Mouse (Mus musculus): ENCODE results near the gene Grm3. TPM values are rescaled to one million over a fixed set of nuclear protein-coding genes. Genes with fewer than 3 reads are reported as not detected.

Grm3 gene
- polyA plus RNA-seq, 1 experiment from 2014 or later: 0.07 TPM

GRCm38 (mm10) chr5:9578571-9578970, 146.4 kb downstream of the Grm3 start:
- H3K36me3 ChIP-seq (ENCODE audit: control insufficient read depth, insufficient read depth, low read length): no peaks in the 10 kb centered on the region
- WGBS: 73% methylated on average over 2 of the region's 2 CpGs
- H3K4me2 ChIP-seq (ENCODE audit: low read length): no peak overlapping the region
- DNase-seq (ENCODE audit: low spot score) (no peak), ATAC-seq (replicated peaks; ENCODE audit: low FRiP score, low TSS enrichment, low read depth) (no peak)
- H3K9me3 ChIP-seq (ENCODE audit: control insufficient read depth, low read length): no peaks in the 10 kb centered on the region
- H3K9ac ChIP-seq (ENCODE audit: low read length): no peak overlapping the region
- no peaks in the 10 kb centered on the region for H3K27me3 ChIP-seq (replicated peaks; ENCODE audit: control insufficient read depth, insufficient read depth, low read length)
- no peak overlapping the region for H3K27ac ChIP-seq (ENCODE audit: low read depth)
- H3K4me1 ChIP-seq (replicated peaks; ENCODE audit: control insufficient read depth, insufficient read depth, low read length): no peaks in the 10 kb centered on the region
- no peak overlapping the region for H3K4me3 ChIP-seq (ENCODE audit: low read depth, low read length)

- Histone ChIP-seq H3K27ac (ENCODE audit: low read depth) (no peak overlapping the region), H3K9ac (ENCODE audit: low read length) (no peak overlapping the region), H3K27me3 (replicated peaks; ENCODE audit: control insufficient read depth, insufficient read depth, low read length) (no peaks in the 10 kb centered on the region), H3K36me3 (ENCODE audit: control insufficient read depth, insufficient read depth, low read length) (no peaks in the 10 kb centered on the region), H3K9me3 (ENCODE audit: control insufficient read depth, low read length) (no peaks in the 10 kb centered on the region), H3K4me1 (replicated peaks; ENCODE audit: control insufficient read depth, insufficient read depth, low read length) (no peaks in the 10 kb centered on the region), H3K4me2 (ENCODE audit: low read length) (no peak overlapping the region), H3K4me3 (ENCODE audit: low read depth, low read length) (no peak overlapping the region)
- ATAC-seq (replicated peaks; ENCODE audit: low FRiP score, low TSS enrichment, low read depth): no peak
- WGBS: 88% methylated on average over 6 of the region's 6 CpGs
- no peak for DNase-seq (ENCODE audit: low spot score)
These were observed 154.0 kb downstream of the Grm3 start for GRCm38 (mm10) chr5:9570946-9571345.

DNA sequence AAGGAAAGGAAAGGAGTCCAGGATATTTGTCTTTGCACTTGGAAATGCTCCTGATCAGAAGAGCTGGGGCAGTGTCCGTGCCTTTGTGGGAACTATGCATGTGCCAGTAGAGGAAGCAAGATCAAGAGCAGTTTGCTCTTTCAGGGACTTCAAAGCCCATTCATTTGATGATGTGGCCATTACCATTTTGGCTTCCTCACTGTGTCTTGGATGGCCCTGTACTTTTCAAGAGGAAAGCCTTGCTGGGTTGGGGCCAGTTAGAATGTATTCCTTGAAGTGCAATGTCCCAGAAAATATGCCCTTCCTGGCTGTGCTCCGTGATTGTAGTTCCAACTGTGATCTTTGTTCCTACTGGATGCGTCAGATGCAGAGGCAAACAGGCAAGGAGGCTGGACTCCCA, 167.3 kb downstream of the Grm3 start:
- Histone ChIP-seq H3K4me3 (ENCODE audit: low read depth, low read length) (no peak overlapping the region), H3K9me3 (ENCODE audit: control insufficient read depth, low read length) (no peaks in the 10 kb centered on the region), H3K4me2 (ENCODE audit: low read length) (no peak overlapping the region), H3K4me1 (replicated peaks; ENCODE audit: control insufficient read depth, insufficient read depth, low read length) (no peaks in the 10 kb centered on the region), H3K36me3 (ENCODE audit: control insufficient read depth, insufficient read depth, low read length) (no peaks in the 10 kb centered on the region), H3K27me3 (replicated peaks; ENCODE audit: control insufficient read depth, insufficient read depth, low read length) (no peaks in the 10 kb centered on the region), H3K9ac (ENCODE audit: low read length) (no peak overlapping the region), H3K27ac (ENCODE audit: low read depth) (no peak overlapping the region)
- no peak for DNase-seq (ENCODE audit: low spot score)
- 42% methylated on average over 3 of the region's 3 CpGs for WGBS
- no peak for ATAC-seq (replicated peaks; ENCODE audit: low FRiP score, low TSS enrichment, low read depth)

DNA sequence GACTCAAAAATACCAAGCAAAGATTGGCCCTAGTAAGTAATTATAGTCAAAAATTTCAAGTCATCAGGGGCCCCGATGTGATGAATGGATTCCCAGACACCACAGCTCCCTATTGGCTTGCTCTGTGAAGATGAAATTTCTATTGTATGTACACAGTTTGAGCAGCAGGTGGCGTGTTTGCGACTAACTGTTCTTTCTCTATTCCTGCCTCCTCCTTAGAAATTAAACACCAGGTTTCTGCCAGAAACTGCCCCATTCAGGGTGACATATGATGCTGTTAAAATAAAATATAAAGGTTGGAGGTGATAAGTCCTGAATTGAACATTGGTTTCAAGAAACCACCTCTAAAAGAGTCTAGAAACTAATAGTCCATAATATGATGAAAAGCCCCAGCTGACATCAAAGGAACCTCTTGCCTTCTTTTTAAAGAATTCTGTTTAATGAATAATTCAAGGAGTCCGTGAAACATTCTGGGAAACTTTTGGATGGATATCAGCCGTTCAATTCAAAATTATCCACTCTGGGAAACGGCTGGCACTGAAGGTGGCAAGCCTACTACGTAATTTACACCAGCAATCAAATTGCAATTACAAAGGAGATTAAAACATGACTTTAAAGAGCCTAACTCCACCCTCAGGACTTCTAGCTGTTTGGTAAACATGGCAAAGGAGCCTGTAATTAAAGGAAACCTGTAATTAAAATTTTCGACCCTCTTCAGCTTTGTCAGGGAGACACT, 184.0 kb downstream of the Grm3 start:
- Histone ChIP-seq H3K9me3 (ENCODE audit: control insufficient read depth, low read length) (no peaks in the 10 kb centered on the region), H3K4me3 (ENCODE audit: low read depth, low read length) (no peak overlapping the region), H3K27me3 (replicated peaks; ENCODE audit: control insufficient read depth, insufficient read depth, low read length) (no peaks in the 10 kb centered on the region), H3K9ac (ENCODE audit: low read length) (no peak overlapping the region), H3K27ac (ENCODE audit: low read depth) (no peak overlapping the region), H3K36me3 (ENCODE audit: control insufficient read depth, insufficient read depth, low read length) (no peaks in the 10 kb centered on the region), H3K4me1 (replicated peaks; ENCODE audit: control insufficient read depth, insufficient read depth, low read length) (no peaks in the 10 kb centered on the region), H3K4me2 (ENCODE audit: low read length) (no peak overlapping the region)
- no peak for DNase-seq (ENCODE audit: low spot score)
- ATAC-seq (replicated peaks; ENCODE audit: low FRiP score, low TSS enrichment, low read depth): no peak
- WGBS: 33% methylated on average over 8 of the region's 8 CpGs

GRCm38 (mm10) chr5:9525507-9525906, 199.5 kb downstream of the Grm3 start:
- Histone ChIP-seq H3K36me3 (ENCODE audit: control insufficient read depth, insufficient read depth, low read length) (no peaks in the 10 kb centered on the region), H3K9ac (ENCODE audit: low read length) (no peak overlapping the region), H3K4me2 (ENCODE audit: low read length) (no peak overlapping the region), H3K27ac (ENCODE audit: low read depth) (no peak overlapping the region), H3K4me1 (replicated peaks; ENCODE audit: control insufficient read depth, insufficient read depth, low read length) (no peaks in the 10 kb centered on the region), H3K27me3 (replicated peaks; ENCODE audit: control insufficient read depth, insufficient read depth, low read length) (no peaks in the 10 kb centered on the region), H3K4me3 (ENCODE audit: low read depth, low read length) (no peak overlapping the region), H3K9me3 (ENCODE audit: control insufficient read depth, low read length) (no peaks in the 10 kb centered on the region)
- ATAC-seq (replicated peaks; ENCODE audit: low FRiP score, low TSS enrichment, low read depth) (no peak), DNase-seq (ENCODE audit: low spot score) (no peak)
- 80% methylated on average over 4 of the region's 4 CpGs for WGBS

- no peaks in the 10 kb centered on the region for H3K36me3 ChIP-seq (ENCODE audit: control insufficient read depth, insufficient read depth, low read length)
- H3K4me1 ChIP-seq (replicated peaks; ENCODE audit: control insufficient read depth, insufficient read depth, low read length): no peaks in the 10 kb centered on the region
- no peaks in the 10 kb centered on the region for H3K27me3 ChIP-seq (replicated peaks; ENCODE audit: control insufficient read depth, insufficient read depth, low read length)
- WGBS: 87% methylated on average over 1 of the region's 1 CpGs
- DNase-seq (ENCODE audit: low spot score): no peak
- no peak for ATAC-seq (replicated peaks; ENCODE audit: low FRiP score, low TSS enrichment, low read depth)
- no peak overlapping the region for H3K4me3 ChIP-seq (ENCODE audit: low read depth, low read length)
- H3K9me3 ChIP-seq (ENCODE audit: control insufficient read depth, low read length): no peaks in the 10 kb centered on the region
- no peak overlapping the region for H3K9ac ChIP-seq (ENCODE audit: low read length)
- H3K4me2 ChIP-seq (ENCODE audit: low read length): no peak overlapping the region
- no peak overlapping the region for H3K27ac ChIP-seq (ENCODE audit: low read depth)
These were observed 213.9 kb downstream of the Grm3 start for GRCm38 (mm10) chr5:9511027-9511426.

DNA sequence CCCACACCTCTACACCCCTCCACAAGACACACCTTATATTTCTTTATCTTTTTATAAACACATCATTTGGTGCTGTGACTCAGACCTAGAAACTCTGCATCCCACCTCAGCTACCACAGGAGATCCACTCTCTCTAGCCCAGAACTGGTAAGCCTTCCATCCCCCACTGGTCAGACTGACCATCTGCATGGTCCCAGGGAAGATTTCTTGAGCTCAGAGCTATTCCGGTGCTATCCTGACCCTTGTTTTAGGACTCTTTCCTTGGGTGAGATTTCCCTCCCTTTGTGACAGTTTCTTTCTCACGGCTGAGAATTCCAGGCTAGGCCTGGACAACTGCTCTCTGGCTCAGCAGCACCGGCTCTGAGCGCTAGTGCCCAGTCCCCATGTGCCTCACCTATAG, 227.7 kb downstream of the Grm3 start:
- Histone ChIP-seq H3K9me3 (ENCODE audit: control insufficient read depth, low read length) (no peaks in the 10 kb centered on the region), H3K9ac (ENCODE audit: low read length) (no peak overlapping the region), H3K4me3 (ENCODE audit: low read depth, low read length) (no peak overlapping the region), H3K36me3 (ENCODE audit: control insufficient read depth, insufficient read depth, low read length) (no peaks in the 10 kb centered on the region), H3K27me3 (replicated peaks; ENCODE audit: control insufficient read depth, insufficient read depth, low read length) (no peaks in the 10 kb centered on the region), H3K4me2 (ENCODE audit: low read length) (no peak overlapping the region), H3K4me1 (replicated peaks; ENCODE audit: control insufficient read depth, insufficient read depth, low read length) (no peaks in the 10 kb centered on the region), H3K27ac (ENCODE audit: low read depth) (no peak overlapping the region)
- 69% methylated on average over 4 of the region's 4 CpGs for WGBS
- no peak for ATAC-seq (replicated peaks; ENCODE audit: low FRiP score, low TSS enrichment, low read depth)
- no peak for DNase-seq (ENCODE audit: low spot score)

- WGBS: 18% methylated on average over 5 of the region's 5 CpGs
- H3K9me3 ChIP-seq (ENCODE audit: control insufficient read depth, low read length): no peaks in the 10 kb centered on the region
- no peaks in the 10 kb centered on the region for H3K36me3 ChIP-seq (ENCODE audit: control insufficient read depth, insufficient read depth, low read length)
- H3K4me2 ChIP-seq (ENCODE audit: low read length): no peak overlapping the region
- H3K4me1 ChIP-seq (replicated peaks; ENCODE audit: control insufficient read depth, insufficient read depth, low read length): no peaks in the 10 kb centered on the region
- no peak for DNase-seq (ENCODE audit: low spot score)
- no peak overlapping the region for H3K9ac ChIP-seq (ENCODE audit: low read length)
- no peak overlapping the region for H3K27ac ChIP-seq (ENCODE audit: low read depth)
- H3K4me3 ChIP-seq (ENCODE audit: low read depth, low read length): no peak overlapping the region
- no peaks in the 10 kb centered on the region for H3K27me3 ChIP-seq (replicated peaks; ENCODE audit: control insufficient read depth, insufficient read depth, low read length)
- no peak for ATAC-seq (replicated peaks; ENCODE audit: low FRiP score, low TSS enrichment, low read depth)
These were observed 229.5 kb downstream of the Grm3 start for GRCm38 (mm10) chr5:9495456-9495855.

DNA sequence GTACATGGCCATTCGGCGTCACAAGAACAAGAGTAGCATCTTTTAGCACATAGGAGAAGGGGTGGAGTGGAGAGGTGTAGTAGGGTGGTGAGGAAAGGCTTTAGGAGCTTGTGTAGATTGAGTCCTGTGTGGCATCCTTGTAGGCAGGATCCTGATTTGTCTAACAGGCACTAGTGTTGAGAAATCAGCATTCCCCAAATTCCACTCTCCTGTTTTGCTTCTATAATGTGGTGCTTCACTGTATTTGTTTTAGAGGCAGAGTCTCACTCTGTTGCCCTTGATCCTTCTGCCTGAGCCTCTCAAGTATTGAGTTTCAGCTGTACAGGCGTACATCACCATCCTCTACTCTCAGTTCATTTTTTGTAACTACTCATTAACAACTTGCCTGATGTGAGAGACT, 247.4 kb downstream of the Grm3 start:
- H3K27ac ChIP-seq (ENCODE audit: low read depth): no peak overlapping the region
- H3K4me2 ChIP-seq (ENCODE audit: low read length): no peak overlapping the region
- no peaks in the 10 kb centered on the region for H3K4me1 ChIP-seq (replicated peaks; ENCODE audit: control insufficient read depth, insufficient read depth, low read length)
- no peaks in the 10 kb centered on the region for H3K27me3 ChIP-seq (replicated peaks; ENCODE audit: control insufficient read depth, insufficient read depth, low read length)
- no peaks in the 10 kb centered on the region for H3K9me3 ChIP-seq (ENCODE audit: control insufficient read depth, low read length)
- H3K9ac ChIP-seq (ENCODE audit: low read length): no peak overlapping the region
- DNase-seq (ENCODE audit: low spot score) (no peak), ATAC-seq (replicated peaks; ENCODE audit: low FRiP score, low TSS enrichment, low read depth) (no peak)
- no peaks in the 10 kb centered on the region for H3K36me3 ChIP-seq (ENCODE audit: control insufficient read depth, insufficient read depth, low read length)
- 84% methylated on average over 3 of the region's 3 CpGs for WGBS
- no peak overlapping the region for H3K4me3 ChIP-seq (ENCODE audit: low read depth, low read length)

Measured in intestine, embryonic 14.5 days (tissue).